Mouse (Mus musculus) T-cell, adult 2 months (primary cell): Measurements from ENCODE around the gene Hivep2.

Experiments
- DNase-seq: peaks from one replicate; pipeline ENCODE4 v3.0.0; 2022; ENCODE audit warnings: low spot score

The Hivep2 gene

DNA sequence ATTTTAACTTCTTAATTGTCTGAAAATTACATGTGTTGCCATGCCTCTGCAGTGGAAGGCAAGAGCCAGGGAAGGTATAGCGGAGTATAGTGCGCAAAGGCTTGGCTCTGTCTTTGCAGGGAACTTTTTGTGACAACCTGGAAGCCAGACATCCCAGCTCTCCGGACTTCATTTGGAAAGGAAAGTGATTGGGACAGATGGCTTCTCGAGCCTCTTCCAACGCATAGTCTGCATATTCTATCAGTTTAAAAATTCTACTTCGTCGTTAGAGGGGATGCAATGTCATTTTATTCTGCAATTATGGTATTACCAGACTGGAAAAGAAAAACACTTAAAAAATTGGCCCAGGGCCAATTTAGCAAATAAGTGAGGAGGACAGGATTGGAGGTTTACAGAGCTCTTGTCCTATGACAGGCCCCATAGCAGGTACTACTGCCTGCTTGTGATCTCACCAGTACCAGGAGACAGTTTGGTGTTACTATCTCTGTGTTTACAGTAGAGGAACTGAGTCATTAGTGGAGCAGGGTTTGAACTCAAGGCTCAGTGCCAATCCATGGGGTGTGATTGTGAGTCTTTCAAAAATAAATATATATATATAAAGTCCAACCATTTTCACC lies 7.8 kb downstream of the Hivep2 start:
- no peak for DNase-seq

DNA sequence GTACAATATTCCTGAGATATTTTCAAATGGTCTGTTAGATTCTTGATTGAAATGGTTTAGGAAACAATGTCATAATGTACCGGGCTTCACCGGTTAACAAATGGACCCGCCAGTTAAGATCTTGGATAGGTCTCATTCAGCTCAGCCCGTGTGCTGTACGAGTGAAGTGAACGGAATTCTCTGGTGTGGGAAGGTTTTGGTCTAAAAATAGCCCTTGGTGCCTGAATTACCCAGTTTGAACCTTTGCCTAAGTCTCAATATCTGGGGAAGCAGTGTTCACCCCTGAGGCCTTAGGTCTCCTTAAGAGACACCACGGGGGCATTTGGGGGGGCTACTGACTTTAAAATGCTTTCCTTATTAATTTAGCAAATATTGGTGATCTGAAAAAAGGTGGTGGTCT lies 8.6 kb downstream of the Hivep2 start:
- DNase-seq: no peak

DNA sequence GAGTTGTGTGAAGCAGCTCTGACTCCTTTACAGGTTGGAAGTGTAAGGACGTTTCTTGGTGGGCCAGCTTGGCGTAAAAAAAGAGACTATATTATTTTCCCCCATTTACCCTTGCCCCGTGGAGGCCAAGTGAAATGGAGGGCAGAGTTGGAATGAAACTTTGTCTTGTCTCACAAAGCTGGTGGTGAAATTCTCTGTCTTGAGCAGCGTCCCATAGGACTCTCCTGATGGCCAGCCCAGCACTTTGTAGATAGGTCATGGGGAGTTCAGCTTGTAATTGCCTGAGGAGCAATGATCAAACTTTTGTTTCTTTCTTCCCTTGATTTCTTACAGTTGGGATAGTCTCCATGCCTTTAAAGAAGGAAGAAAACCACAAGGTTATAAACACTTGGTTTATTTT lies 10.0 kb downstream of the Hivep2 start:
- DNase-seq: no peak

DNA sequence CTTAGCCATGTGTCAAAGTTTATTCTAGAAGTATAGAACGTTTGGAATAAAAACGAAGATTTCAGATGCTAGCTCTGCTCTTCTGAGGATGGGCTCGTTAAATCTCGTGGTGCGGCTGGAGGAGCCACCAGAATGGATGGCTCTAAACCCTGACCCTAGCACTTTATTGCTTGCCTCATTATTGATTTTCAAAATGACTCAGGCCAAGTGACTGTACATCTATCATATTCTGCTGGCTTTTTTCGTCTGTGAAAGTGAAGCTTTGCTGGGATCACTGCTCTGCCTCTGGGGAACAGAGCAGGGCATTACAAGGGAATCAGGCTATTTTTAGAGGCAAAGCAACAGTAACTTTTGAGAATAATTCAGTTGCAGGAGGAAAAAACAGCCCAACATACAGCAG lies 10.4 kb downstream of the Hivep2 start:
- DNase-seq: no peak

DNA sequence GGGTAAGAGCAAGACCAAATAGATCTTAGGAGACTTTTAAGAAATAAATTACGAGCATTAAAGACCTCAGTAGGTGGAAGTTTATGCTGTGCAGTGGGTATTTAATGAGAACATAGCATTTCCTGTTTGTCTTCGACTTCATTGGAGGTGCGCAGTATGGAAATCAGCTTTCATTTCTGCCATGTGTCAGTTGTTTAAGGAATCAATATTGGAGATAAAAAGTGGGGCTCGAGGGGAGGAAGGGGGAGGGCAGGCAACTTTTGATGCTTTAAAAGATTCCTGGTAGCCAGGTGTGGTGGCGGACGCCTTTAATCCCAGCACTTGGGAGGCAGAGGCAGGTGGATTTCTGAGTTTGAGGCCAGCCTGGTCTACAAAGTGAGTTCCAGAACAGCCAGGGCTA lies 16.4 kb downstream of the Hivep2 start:
- peak; percentile 41 for DNase-seq

DNA sequence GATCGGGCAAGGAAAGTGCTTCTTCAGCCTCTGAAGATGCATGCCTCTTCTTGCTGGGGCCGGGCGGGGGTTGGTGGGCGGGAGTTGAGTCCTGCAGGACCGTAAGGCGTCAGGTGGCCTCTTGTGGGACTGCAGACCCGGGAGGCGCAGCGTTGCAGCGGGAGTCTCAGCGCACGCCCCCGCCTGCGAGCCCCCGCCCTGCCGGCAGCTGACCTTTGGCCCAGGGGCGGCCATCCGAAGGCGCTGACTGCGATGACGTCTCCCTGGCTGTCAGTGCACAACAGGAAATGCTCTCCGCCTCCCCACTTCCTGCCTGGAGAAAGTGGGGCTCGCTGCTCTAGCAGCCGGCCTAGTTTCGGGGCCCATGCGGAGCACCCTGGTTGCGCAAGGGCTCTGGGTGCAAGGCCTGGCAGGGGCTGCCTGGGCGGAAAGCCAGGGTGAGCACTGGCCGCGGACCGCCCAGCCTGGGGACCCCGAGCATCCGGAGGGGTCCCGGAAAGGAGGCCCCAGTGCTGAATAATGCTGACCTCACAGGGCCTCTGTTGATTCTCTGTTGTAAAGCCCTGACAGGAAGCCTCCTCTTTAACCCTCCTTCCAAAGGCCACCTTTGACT lies 17.0 kb downstream of the Hivep2 start:
- DNase-seq: peak; percentile 96

DNA sequence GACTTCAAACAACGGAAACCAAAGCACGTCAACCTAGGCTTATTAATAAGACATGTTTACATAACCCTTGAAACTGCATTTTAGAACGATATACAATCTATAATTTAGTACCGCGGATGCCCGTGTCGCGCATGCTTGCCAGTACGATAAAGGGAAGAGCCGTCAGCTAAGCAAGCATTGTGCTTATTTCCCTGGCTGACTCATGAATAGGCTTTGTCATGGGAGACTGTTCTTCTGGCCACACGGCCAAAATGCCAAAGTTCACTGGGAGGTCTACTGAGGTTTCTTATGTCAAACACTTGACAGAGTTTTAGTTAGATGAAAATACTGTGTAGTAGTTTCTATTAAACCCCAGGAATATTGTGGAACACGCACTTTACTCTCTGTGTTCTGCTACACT lies 17.8 kb downstream of the Hivep2 start:
- DNase-seq: peak; percentile 54

DNA sequence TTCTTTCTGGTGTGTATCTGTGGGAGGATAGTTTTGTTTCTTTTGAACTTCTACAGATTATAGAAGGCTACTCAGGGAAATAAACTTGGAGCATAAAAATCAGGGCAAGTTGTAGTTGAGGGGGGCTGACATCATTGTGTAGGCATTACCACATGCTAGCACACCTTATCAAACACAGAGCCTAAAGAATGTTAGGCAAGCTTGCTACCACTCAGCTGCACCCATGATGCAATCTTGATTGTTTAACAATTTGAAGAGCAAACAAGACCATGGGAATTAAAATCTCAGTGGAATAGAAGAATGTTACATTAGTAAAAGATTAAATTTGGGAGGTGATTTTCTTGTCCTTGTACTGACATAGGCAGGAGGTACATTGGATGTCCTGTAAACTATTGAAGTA lies 18.4 kb downstream of the Hivep2 start:
- no peak for DNase-seq

DNA sequence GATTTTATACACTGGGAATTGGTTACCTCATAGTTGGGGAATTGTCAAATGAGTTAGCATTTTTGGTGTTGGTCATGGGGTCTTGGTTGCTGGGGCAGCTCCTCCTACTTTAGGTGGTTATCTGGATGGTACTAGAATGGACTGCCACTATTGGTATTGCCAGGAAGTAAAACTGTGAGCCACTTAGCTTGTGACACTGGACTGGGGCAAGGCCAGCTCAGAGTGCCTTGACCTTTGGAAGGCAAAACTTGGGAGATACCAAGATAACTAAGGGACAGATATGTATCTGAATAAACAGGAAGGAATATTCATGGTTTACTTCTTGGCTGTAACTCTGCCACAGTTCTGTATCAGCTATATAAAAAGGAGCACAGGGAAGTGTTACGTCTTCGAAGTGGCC lies 20.7 kb downstream of the Hivep2 start:
- DNase-seq: no peak

DNA sequence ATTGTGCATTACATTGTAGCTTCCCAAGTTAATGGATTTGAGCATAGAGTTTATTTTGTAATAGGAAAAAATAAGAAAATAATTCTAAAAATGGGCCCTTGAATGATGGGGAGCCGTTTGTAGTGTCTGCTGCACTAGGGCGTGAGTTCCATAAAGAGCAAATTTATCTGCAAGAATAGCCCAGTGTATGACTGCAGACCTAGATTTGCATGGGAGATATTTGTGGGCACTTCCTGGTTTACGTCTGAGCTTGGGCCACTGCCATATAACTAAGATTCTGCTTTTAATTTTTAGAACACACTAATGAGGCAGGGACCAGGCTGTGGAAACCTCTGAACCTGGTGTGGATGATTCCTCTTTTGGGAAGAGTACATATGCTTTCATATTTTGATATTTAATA lies 21.5 kb downstream of the Hivep2 start:
- DNase-seq: no peak

DNA sequence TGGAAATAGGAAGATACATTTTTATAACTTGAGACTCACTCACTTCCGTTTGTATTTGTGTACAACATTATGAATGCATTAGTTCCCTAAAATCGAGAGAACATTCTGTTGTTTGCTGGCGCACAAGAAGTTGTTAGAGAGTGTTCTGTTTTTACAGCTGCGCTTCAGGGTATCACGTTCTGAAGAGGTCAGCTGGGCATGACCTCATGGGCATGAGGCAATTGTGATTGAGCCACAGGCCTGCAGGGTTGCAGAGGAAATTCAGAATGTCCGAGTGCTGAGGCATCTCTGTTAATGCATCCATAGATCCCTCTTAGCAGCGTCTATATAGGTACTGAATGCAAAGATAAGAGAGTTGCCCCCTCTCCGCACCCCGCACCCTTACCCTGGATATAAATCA lies 22.4 kb downstream of the Hivep2 start:
- DNase-seq: no peak

DNA sequence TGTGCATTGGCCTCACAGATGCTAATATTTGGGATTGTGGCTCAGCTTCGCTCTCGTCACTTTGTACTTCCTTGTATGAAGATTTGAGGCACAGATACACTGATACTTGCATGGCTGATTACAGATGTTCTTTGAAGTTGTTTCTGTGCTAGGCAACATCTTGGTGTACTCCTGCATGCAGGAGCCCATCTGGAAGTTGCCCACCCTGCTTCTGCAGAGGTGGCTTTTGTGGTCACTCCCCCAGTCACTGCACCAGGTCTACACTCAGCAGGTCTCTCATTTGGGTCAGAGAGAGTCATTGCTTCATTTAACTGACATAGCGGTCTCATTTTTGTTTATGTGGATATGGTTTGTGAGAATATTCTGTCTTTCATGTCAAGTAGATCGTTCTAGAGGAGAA lies 22.9 kb downstream of the Hivep2 start:
- DNase-seq: no peak

DNA sequence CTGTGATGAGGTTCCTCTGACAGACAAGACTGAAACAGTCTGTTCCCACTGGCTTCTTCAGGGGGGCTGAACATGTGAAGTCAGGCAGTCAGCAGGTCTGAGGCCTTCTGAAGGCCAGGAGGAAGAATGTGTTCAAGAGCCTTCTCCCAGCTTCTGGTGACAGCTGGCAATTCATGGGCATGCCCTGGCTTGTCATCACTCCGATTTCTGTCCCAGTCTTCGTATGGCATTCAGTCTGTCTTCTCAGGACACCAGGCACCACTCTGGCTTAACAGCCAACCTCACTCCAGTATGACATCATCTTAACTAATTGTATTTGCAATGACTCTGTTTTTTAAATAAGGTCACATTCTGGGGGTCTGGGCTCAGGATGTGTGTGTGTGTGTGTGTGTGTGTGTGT lies 25.0 kb downstream of the Hivep2 start:
- DNase-seq: no peak

DNA sequence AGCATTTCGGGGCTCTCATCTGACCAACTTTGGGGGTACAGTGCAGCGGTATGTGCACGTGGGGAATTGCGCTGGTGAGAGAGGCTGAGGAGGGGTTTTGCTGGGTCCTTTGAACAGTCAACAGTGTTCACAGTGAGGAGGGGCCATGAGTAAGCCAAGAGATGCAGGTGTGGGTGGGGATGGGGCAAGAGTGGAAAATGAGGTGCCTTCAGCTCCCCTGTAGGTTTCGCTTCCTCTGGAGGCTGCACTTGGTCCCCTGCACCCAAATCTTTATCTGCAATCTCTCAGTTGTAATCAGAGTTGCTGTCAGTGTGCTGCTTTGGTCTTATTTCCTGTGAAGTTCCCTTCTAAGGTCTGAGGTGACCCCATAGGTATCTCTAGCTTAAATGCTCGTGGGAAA lies 27.5 kb downstream of the Hivep2 start:
- DNase-seq: peak; percentile 76

DNA sequence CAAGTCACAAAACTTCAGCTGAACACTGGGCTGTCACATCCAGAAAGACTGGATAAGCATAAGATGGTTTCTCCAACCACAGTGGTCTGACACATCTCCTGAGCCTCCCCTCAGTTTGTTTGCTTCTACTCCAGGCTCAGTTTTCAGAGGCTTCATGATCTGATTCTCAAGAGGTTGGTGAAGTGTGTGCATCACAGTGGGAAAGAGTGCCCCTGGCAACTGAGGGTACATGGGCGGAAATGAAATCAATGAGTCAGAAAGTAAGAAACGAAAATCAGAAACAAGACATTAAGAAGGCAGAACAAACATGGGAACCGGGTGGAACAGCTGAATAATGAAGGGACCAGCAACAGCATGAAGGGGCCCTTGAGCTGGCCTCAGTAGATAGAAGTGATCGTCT lies 31.5 kb downstream of the Hivep2 start:
- DNase-seq: no peak

DNA sequence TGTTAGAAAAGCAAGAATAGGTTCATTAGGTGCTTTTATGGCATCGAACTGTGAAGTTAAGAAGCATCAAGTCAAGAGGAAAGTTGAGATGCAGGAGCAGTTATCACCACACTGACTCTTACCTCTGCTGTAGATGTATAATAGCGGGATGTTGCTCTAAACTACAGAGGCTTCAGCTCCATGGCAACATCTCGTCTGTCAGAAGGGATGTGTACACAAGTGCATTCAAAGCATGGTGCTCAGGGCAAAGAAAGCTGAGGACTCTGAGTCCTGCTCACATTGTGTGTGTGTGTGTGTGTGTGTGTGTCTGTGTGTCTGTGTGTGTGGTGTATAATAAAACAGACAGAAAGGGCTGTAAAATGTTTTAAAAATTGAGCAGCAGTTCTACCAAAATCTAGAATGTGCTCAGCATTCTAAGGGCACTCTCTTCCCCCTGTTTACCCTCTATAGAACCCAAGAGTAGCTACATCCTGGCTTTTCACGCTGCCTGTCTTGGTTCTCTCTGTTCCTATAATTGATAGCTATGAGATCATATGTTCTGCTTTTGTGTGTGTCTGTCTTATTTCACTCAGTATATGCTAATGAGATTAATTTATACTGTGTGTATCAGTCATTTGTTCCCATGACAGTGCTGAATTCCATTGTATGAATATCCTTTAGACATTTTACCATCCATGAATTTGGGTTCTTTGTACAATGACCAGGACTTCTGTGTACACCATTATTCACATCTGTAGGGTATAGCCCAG lies 39.1 kb downstream of the Hivep2 start:
- DNase-seq: no peak

DNA sequence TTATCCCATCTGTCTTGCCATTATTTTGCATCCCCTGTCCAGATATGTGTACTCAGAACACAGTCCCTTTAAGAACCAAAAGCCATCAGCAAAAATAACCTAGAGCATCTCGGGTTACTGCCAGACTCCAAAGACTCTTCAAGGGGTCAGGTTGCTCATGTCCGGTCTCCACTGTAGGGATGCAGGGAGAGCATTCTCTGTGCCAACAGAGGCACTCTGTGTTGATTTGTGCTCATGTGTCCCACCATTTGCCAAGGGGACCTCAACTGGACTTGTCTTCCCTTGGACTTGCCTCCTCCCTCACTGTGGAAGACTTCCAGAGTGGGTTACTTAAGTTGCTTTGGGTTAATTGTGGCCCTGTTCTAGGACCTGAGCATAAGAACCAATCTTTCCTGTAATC lies 43.8 kb downstream of the Hivep2 start:
- no peak for DNase-seq

DNA sequence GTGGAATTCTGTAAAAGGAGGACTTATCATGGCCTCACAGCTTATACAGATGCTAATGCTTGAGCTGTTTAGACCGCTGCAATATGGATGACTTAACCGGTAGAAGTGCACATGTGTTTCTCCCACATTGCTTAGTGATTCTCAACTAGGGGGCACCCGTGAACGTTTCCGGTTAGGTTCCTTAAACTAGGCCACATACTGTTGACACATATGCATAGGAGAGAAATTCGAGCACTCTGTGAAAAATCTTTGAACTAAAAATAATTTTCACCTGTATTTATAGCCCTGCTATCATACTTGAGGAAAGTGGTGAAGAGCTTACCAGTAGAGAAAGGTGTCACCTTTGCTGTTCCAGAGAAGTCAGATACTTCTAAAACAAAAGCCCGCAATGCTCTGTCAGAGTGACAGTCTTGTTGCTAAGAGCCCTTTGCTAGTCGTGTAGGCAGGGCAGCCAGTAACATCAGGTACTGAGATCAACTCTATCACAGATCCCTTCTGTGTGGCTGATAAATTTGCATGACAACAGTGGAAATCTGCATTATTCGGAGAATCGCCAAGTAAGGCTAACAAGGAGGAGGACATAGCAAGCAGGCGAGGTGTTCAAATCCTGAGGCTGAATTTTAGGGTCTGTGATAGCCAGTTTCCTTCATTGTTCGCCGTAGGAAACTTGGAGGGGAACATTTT lies 50.6 kb downstream of the Hivep2 start:
- peak; percentile 56 for DNase-seq

DNA sequence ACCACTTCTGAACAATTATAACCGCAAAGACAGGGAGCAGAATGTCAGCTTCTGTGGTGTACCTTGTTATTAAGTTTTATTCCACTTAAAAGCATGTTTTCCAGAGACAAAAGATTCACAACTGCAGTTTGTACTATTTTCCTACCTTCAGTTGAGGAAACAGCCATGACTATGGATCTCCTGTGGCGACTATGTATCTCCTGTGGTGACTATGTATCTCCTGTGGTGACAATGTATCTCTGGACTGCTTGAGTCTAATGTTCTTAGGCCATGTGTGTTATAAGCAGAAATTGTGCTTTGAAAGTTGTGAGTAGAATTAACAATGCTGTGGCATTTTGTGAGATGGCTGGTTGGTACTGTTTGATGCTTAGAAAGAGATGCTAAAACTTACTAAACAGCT lies 51.5 kb downstream of the Hivep2 start:
- DNase-seq: no peak

DNA sequence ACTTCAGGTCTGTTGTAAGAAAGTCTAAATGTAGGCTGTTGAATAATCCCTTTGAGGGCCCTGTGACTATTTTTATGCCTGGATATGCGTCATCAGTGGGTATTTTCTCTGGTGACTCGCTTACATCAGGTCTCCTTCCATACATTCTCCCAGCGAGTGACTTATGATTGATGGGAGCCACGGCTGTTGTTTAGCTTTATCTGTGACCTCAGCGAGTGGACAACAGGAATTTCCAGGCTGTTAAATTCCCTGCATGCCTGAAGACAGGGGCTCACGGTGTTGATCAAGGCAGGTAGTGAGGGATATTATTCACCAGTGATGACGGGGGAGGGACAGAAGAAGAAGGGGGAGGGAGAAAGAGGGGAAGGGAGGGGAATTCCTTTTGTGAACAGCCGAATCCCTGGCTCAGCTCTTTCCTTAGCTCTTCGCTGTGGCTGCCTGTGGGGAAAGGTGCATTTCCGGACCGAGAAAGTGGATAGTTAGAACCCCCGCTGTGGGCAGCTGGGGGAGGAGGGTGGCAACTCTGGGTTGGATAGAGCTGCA lies 52.0 kb downstream of the Hivep2 start:
- no peak for DNase-seq

DNA sequence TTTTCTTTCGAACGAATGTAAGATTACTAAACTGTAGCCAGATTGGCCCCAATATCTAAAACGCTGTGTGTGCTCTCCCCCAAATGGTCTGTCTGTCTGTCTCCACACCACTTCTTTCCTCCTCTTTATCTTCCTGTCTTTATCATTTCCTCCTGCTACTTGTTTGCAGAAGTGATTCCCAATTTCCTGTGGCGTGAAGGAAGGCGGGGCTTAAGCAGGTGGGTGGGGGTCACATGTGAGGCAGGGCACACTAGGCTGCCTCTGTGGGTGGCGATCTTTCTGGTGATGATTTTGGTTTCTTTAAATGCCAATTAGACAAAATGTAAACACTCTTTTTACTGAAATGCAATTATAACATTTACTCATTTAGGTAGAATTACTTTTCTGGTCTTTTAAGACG lies 52.8 kb downstream of the Hivep2 start:
- DNase-seq: no peak

DNA sequence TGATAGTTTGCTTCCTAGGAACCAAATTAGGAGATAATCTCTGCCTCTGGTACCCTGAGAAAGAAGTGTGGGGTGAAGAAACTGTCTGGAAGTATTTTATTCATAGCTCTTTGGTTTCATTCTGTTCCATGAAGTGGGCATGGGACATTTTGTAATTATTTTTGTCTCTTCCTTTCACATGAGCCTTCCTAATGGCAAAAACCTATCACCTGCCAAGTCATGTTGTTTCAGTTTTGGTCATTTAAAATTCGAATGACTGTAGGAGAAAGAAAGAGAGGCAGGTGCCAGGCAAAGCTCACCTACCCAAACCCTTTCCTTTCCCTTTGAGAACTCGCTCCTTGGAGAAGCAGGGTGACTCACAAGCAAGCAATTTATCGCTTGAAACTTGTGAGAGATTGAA lies 53.3 kb downstream of the Hivep2 start:
- no peak for DNase-seq

DNA sequence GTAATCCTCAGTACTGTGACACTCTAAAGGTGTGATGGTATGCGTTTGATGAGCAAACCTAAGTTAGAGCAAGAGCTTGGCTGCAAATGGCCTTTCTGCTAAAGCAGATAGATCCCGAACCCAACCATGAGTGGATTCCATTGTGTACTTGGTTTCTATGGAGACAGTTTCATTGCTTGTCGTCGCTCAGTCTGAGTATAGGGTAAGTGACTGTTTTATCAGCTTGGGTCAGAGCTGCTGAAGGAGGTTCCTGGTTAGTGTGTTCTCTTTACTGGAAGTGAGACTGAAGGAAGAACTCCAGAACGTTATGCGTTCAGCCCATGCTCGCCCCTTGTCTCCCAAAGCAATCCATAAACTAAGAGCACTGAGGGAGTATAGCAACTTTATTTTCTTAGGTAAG lies 54.4 kb downstream of the Hivep2 start:
- no peak for DNase-seq
